Mouse (Mus musculus) liver, embryonic 16.5 days (tissue): Measurements from ENCODE around the gene Itga3. TPM values are rescaled to one million over a fixed set of nuclear protein-coding genes. Genes with fewer than 3 reads are reported as not detected.

Experiments
- ATAC-seq: fragments of 200-750 bp; cut with Nextera tagmentation; 2 replicates; pipeline ENCODE4 v1.8.0; 2017; ENCODE audit warnings: low read depth, mild to moderate bottlenecking, moderate number of reproducible peaks, moderate library complexity
- H3K27ac ChIP-seq: fragments of 300-500 bp; sonication (generic); 2 replicates; pipeline ENCODE4 v1.5.1; 2014; ENCODE audit warnings: mild to moderate bottlenecking, low read length
- H3K27me3 ChIP-seq: fragments of 300-500 bp; sonication (generic); 2 replicates; pipeline ENCODE4 v1.6.1; 2014; ENCODE audit warnings: low read depth, low read length, mixed read lengths; ENCODE audit not compliant: control insufficient read depth, insufficient read depth
- H3K36me3 ChIP-seq: fragments of 300-500 bp; sonication (generic); 2 replicates; pipeline ENCODE4 v1.6.1; 2014; ENCODE audit warnings: mild to moderate bottlenecking; ENCODE audit not compliant: control insufficient read depth, insufficient read depth
- H3K4me1 ChIP-seq: fragments of 300-500 bp; sonication (generic); 2 replicates; pipeline ENCODE4 v1.6.1; 2014; ENCODE audit warnings: low read depth, low read length, mixed read lengths; ENCODE audit not compliant: control insufficient read depth
- H3K4me2 ChIP-seq: fragments of 300-500 bp; sonication (generic); 2 replicates; pipeline ENCODE4 v1.6.1; 2014; ENCODE audit warnings: low read depth, low read length, mixed read lengths
- H3K4me3 ChIP-seq: fragments of 300-500 bp; sonication (generic); 2 replicates; pipeline ENCODE4 v1.5.1; 2014; ENCODE audit warnings: low read depth, mild to moderate bottlenecking, low read length
- H3K9ac ChIP-seq: fragments of 300-500 bp; sonication (generic); 2 replicates; pipeline ENCODE4 v1.6.1; 2014; ENCODE audit warnings: low read depth, low read length
- H3K9me3 ChIP-seq: fragments of 300-500 bp; sonication (generic); replicated peaks from 2 replicates; pipeline ENCODE4 v1.6.1; 2016; ENCODE audit warnings: low read length; ENCODE audit not compliant: control insufficient read depth
- WGBS: fragments of 180-500 bp; shearing (Covaris S2); extraction: QIAGEN DNeasy Blood & Tissue Kit; methylation state at CpG from one replicate; pipeline ENCODE4 v1.1.7; 2014; ENCODE audit not compliant: insufficient replicate concordance; 5-methylcytosine and 5-hydroxymethylcytosine counted together
- polyA plus RNA-seq: library from polyadenylated mRNA; unstranded; fragments of >200 nt; fragmentation: Nextera tagmentation; extraction: Ambion mirVana; gene quantifications from 2 replicates; pipeline ENCODE4 v1.2.1, GENCODE M21; 2015

Itga3 gene
- polyA plus RNA-seq, 1 experiment from 2014 or later: 2.2 TPM

DNA sequence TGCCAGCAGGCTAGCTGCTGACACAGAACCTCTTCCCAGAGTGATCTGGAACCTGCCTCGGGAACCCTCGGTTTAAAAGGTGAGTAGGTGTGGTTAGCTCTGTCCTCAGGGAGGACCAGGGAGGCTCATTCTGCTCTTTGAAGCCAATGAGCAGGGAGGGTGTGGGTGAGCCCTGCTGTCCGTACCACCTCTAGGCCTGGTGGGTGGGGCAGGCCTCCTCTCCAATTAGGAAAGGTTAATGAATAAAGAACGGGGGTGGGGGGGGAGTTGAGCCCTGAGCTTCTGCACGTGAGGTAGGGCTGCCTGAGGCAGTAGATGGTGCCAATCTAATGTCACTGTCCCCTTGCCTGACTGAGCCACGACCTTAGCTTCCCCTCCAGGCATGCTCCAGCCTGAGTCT is 43.7 kb downstream of the Itga3 start:
- WGBS: 31% methylated on average over 6 of the region's 6 CpGs
- Histone ChIP-seq H3K36me3 (no peaks in the 10 kb centered on the region), H3K4me1 (peaks cover 5% of the 10 kb centered on the region; the same call in 1 of the 2 replicates), H3K9me3 (no peaks in the 10 kb centered on the region), H3K27me3 (no peaks in the 10 kb centered on the region), H3K9ac (no peak overlapping the region), H3K4me2 (no peak overlapping the region), H3K4me3 (no peak overlapping the region), H3K27ac (no peak overlapping the region)
- ATAC-seq: no peak

DNA sequence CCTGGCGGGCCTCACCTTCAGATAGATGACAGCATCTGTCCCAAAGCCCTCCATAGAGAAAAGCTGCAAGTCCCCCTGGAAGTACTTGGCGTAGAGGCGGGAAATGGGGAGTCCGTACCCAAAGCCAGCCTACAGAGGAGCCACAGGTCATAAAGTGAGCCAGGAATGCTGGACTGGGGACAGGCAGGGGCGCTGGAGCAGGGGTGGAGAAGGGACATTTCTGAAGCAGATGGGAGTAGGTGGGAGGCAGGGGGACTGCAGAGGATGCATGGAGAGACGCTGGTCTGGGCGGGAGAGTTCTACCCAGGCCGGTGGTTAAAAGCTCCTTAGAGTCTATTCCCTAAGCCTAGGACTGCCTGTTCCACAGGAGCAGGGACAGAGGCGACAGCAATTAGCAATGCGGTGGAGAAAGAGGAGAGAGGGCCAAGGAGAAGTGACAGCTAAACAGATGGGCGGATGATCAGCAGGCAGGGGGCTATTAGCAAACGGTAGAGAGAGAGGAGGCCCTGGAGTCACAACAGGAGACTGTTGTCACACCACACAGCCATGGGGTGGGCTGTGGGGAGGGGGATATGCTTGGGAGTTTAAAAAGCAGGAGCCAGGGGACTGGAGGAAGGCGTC is 48.6 kb downstream of the Itga3 start:
- Histone ChIP-seq H3K27ac (no peak overlapping the region), H3K9me3 (no peaks in the 10 kb centered on the region), H3K27me3 (no peaks in the 10 kb centered on the region), H3K9ac (no peak overlapping the region), H3K36me3 (peaks cover 27% of the 10 kb centered on the region), H3K4me1 (peaks cover 6% of the 10 kb centered on the region; the same call in 1 of the 2 replicates), H3K4me3 (no peak overlapping the region), H3K4me2 (no peak overlapping the region)
- ATAC-seq: no peak
- WGBS: 63% methylated on average over 13 of the region's 13 CpGs

DNA sequence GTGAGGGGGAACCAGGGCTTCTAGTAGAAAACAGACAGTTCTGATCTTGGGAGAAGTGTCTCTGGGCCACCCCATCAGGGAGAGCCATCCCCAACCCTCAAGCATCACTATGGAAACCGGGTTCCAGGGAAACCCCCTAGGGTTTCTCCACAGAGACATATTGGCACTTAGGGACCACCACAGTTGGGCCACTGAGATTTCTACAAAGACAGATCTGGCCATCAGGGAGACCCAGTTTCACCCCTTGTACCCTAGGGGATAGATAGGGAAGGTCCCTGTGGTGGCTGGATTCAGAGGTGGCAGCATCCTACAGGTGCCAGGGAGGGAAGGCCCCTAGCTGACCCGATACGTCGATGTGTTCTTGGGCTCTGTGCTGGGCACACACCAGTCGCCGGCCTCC is 49.8 kb downstream of the Itga3 start:
- H3K9me3 ChIP-seq: no peaks in the 10 kb centered on the region
- no peak for ATAC-seq
- no peak overlapping the region for H3K9ac ChIP-seq
- H3K27ac ChIP-seq: no peak overlapping the region
- no peak overlapping the region for H3K4me3 ChIP-seq
- H3K27me3 ChIP-seq: no peaks in the 10 kb centered on the region
- H3K4me1 ChIP-seq: peaks cover 5% of the 10 kb centered on the region; the same call in 1 of the 2 replicates
- peaks cover 37% of the 10 kb centered on the region for H3K36me3 ChIP-seq
- no peak overlapping the region for H3K4me2 ChIP-seq
- 78% methylated on average over 6 of the region's 6 CpGs for WGBS

GRCm38 (mm10) chr11:95026090-95026542 is 50.5 kb downstream of the Itga3 start:
- peaks cover 44% of the 10 kb centered on the region for H3K36me3 ChIP-seq
- no peaks in the 10 kb centered on the region for H3K27me3 ChIP-seq
- H3K4me3 ChIP-seq: no peak overlapping the region
- 66% methylated on average over 6 of the region's 6 CpGs for WGBS
- H3K4me1 ChIP-seq: peaks cover 5% of the 10 kb centered on the region; the same call in 1 of the 2 replicates
- peak; percentile 85 for ATAC-seq
- no peaks in the 10 kb centered on the region for H3K9me3 ChIP-seq
- no peak overlapping the region for H3K27ac ChIP-seq
- H3K9ac ChIP-seq: no peak overlapping the region
- H3K4me2 ChIP-seq: no peak overlapping the region

DNA sequence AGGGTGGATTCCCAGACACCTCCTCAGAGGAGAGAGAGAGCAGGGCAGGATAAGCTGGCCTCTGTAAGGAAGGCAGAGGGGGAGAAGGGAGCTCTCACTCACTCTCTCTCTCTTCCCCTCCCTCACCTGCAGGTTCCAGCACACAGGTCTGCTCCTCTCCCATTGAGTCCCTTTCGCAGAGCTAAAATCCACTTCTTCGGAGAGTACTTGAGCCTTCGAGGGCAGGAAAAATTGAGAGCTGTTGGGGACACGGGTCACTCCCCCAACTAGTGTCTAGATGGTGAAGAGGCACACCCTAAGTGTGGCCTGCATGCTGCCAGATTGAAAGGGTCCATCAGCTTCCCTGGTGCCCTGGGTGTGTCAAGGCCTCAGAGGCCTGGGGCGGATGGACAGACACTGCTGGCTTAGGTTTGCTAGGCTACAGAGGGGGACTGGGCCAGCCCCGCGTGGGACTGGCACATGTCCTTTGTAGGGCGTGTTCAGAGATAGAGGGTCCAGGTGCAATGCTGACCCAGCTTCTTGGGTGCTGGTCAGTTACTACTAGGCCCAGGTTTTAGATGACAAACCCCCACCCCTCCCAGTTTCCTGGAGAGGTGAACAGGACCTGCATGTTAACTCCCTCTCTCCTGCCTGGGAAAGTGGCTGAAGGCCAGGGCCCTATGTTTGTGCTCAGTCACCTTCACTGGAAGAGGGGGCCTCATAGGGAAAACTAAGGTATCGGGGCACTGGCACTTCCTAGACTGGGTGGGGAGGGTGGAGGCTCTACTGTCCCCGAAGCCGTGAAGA is 51.2 kb downstream of the Itga3 start:
- Histone ChIP-seq H3K27ac (peak overlapping the region; percentile 16; the same call in 1 of the 2 replicates), H3K9ac (no peak overlapping the region), H3K4me3 (no peak overlapping the region), H3K4me2 (no peak overlapping the region), H3K36me3 (peaks cover 47% of the 10 kb centered on the region), H3K9me3 (no peaks in the 10 kb centered on the region), H3K27me3 (no peaks in the 10 kb centered on the region), H3K4me1 (peaks cover 5% of the 10 kb centered on the region; the same call in 1 of the 2 replicates)
- WGBS: 79% methylated on average over 11 of the region's 11 CpGs
- ATAC-seq: no peak

- H3K36me3 ChIP-seq: peaks cover 53% of the 10 kb centered on the region
- no peak overlapping the region for H3K9ac ChIP-seq
- 79% methylated on average over 29 of the region's 29 CpGs for WGBS
Observed at GRCm38 (mm10) chr11:95024439-95025184, 52.0 kb downstream of the Itga3 start.

DNA sequence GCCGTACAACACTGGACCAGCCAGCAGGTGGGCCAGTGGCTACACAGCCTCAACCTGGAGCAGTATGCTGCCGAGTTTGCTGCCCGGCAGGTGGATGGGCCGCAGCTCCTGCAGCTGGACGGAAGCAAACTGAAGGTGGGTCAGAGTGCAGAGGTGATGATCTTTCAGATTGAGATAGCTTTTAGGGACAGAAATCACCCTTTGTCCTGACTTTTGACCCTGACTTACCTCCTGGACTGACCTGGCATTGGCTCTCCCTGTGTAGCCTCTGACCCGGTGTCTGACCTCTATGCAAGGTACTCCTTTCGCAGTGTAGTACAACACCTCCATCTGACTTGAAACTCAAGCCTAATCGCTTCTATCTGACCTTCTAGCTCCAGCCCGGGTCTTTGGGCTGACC is 53.1 kb downstream of the Itga3 start:
- H3K4me3 ChIP-seq: no peak overlapping the region
- peaks cover 63% of the 10 kb centered on the region for H3K36me3 ChIP-seq
- H3K9me3 ChIP-seq: no peaks in the 10 kb centered on the region
- H3K9ac ChIP-seq: no peak overlapping the region
- no peak for ATAC-seq
- H3K27ac ChIP-seq: no peak overlapping the region
- 86% methylated on average over 9 of the region's 9 CpGs for WGBS
- no peak overlapping the region for H3K4me2 ChIP-seq
- peaks cover 4% of the 10 kb centered on the region; the same call in 1 of the 2 replicates for H3K27me3 ChIP-seq
- H3K4me1 ChIP-seq: peaks cover 5% of the 10 kb centered on the region; the same call in 1 of the 2 replicates

More at GRCm38 (mm10) chr11:95024439-95025184, 52.0 kb downstream of the Itga3 start:
- ATAC-seq: no peak
- Histone ChIP-seq H3K4me3 (no peak overlapping the region), H3K27ac (no peak overlapping the region), H3K9me3 (no peaks in the 10 kb centered on the region), H3K4me1 (peaks cover 5% of the 10 kb centered on the region; the same call in 1 of the 2 replicates), H3K27me3 (no peaks in the 10 kb centered on the region; the same call in 1 of the 2 replicates), H3K4me2 (no peak overlapping the region)

DNA sequence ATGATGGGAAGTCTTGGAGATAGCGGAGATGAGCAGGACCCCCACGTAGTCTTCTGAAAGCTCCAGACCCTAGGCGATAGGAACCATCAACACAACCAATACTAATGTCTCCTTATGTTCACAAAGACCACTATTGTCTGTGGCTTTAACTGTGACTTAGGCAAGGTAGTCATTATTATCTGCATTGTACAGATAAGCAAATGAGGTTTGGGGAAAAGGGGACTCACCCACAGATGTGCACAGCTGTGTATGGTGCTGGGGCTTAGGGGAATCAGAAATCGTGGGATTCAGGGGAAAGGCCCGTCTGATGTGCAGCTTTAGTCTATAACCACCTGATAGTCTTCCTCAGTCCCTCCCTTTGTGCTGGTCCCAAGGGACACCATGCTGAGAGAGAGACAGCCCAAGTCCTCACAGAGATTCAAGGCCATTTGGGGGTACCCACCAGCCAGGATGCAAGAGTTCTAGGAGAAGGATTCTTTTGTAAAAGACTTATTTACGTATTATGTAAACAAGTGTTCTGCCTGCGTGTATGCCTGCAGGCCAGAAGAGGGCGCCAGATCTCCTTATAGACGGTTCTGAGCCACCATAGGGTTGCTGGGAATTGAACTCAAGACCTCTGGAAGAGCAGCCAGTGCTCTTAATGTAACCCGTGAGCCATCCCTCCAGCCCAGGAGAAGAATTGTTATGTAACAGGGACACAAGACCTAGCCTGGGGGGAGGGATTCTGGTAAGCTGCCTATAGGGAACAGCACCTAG is 54.2 kb downstream of the Itga3 start:
- H3K4me2 ChIP-seq: no peak overlapping the region
- no peak for ATAC-seq
- 61% methylated on average over 10 of the region's 10 CpGs for WGBS
- no peak overlapping the region for H3K27ac ChIP-seq
- peaks cover 65% of the 10 kb centered on the region for H3K36me3 ChIP-seq
- no peak overlapping the region for H3K9ac ChIP-seq
- H3K4me1 ChIP-seq: peaks cover 5% of the 10 kb centered on the region; the same call in 1 of the 2 replicates
- H3K27me3 ChIP-seq: peaks cover 4% of the 10 kb centered on the region; the same call in 1 of the 2 replicates
- no peak overlapping the region for H3K4me3 ChIP-seq
- no peaks in the 10 kb centered on the region for H3K9me3 ChIP-seq
